Mouse (Mus musculus): ENCODE measurements at regions not wholly inside any gene's neighbourhood (a gene's known extent, or its start where the extent isn't known, plus 50 kb on each side); places are given as distances from the start of the nearest gene placed in this dataset.

- TF ChIP-seq CTCF (IDR thresholded peaks at IDR 0.05; ENCODE audit: borderline replicate concordance, insufficient read depth, low read length) (no peak), POLR2A (IDR thresholded peaks at IDR 0.05; ENCODE audit: low read depth, low read length) (no peak)
Observed at GRCm38 (mm10) chr14:64592706-64593320, 488.7 kb downstream of the Prss52 start.

All from embryonic fibroblast, embryonic 13.5 days (primary cell).